Mouse (Mus musculus) T-helper 1 cell (primary cell): ENCODE measurements around the gene Spz1.
"Not testable (repeated sequence)": the region's sequence is repeated elsewhere in the genome, so short reads cannot be mapped to it uniquely, and the experiment has no call there.

Experiments used
- in situ Hi-C: fragments of 300-600 bp; cut with MboI, MseI; formaldehyde crosslinking; loops from one replicate; pipeline ENCODE4 v1.15.1; 2025; ENCODE audit warnings: high pct_unique_total_duplicates

Gene Spz1

DNA sequence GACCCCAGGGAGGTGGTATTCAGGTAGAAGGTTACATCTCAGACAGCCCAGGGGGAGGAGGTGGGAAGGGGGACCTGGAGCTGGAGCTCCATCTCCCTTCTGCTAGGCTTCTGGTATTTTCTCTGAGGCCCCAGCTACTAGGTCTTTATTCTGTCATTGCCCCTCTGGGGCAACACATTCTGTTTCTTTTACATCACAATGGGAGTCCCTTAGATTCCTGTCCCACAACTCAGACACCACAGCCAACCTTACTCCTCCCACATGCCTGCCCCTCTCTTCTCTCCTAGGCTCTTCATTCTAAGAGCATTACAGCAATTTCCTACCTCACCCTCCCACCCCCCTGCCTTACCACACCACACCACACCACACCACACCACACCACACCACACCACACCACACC lies at the start of gene Spz1:
Spz1 (minus strand) TSS at position 101 of the 400 bp plus-strand sequence.
- in situ Hi-C loops = loop anchor here (5.0 to 10.0 kb wide), 2 partner anchors 166 to 1139 kb away; no protein-coding TSS in a partner anchor

GRCm38 (mm10) chr13:92616459-92616858 lies 40.5 kb upstream of the Spz1 start:
- in situ Hi-C loops = loop anchor here (10.0 kb wide), 1 partner anchor 262 kb away; the partner anchor contains the start of genes Dhfr and Msh3

GRCm38 (mm10) chr13:92615201-92615600 lies 39.2 kb upstream of the Spz1 start:
- in situ Hi-C loops = loop anchor here (10.0 kb wide), 1 partner anchor 260 kb away; the partner anchor contains the start of genes Dhfr and Msh3

DNA sequence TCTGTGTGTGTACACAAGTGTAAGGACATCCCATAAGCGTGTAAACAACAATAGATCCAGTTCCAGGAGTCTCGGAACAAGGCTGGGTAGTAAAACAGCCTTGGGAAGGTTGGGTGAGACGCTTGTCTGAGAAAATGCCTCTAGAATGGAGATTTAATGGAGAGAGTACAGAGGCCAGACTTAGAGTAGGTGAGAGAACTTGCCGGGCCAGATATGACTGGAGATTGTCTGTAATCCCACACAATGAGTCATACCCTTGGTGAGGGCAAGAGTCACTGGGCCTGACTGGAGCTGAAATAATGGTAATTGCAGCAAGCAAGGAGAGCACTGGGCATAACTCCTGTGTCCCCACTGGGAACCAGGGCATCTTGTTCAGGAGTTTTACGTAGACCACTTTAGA lies 37.1 kb upstream of the Spz1 start:
- in situ Hi-C loops = loop anchor here (10.0 kb wide), 1 partner anchor 258 kb away; the partner anchor contains the start of genes Dhfr and Msh3

- in situ Hi-C loops = loop anchor here (10.0 kb wide), 1 partner anchor 257 kb away; the partner anchor contains the start of genes Dhfr and Msh3
Observed at GRCm38 (mm10) chr13:92611917-92612316, 35.9 kb upstream of the Spz1 start.

- in situ Hi-C loops = loop anchor here (10.0 kb wide), 1 partner anchor 257 kb away; the partner anchor contains the start of genes Dhfr and Msh3
Observed at GRCm38 (mm10) chr13:92611254-92611784, 35.3 kb upstream of the Spz1 start.

- in situ Hi-C loops = loop anchor here (10.0 kb wide), 1 partner anchor 256 kb away; the partner anchor contains the start of genes Dhfr and Msh3
Observed at GRCm38 (mm10) chr13:92610311-92611221, 34.6 kb upstream of the Spz1 start, which contains the start of gene Serinc5. Gene Serinc5, plus strand, starts transcription at chr13:92611091.

DNA sequence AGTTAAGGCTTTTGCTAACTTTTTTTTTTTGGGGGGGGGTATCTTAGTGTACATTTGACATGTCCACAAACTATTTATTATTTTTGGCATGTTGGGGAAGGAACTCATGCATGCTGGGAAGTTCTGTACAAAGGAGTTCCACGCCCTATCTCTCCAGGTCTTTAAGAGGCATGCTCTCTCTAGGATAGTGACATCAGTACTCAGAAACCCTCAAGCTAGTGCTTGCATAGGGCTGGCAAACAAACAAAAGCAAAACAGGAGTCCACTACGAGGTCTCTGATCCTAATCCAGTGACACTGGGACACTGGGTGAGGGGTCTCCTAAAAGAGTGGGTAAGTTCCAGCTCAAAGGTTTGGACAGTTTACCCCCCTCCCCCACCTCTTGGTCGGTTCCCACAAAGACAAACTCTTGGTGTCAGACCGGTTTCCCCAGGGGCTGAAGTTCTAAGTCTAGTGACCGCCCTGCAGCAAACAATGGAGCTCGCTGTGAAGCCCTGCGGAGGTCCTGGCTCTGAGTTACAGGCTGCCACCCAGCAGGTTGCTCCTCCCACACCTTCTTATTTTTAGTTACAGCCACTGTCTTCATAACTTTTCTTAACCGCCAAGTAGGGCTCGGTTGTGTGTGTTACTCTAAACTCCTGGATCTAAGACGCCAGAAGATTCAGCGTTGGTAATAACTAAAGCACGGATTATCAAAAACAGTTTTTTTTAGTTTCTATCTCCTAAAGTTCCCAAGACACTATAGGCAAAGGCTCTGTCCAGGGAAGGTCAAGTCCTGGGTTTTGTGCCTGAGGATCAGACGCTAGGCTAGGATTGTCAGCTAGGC lies 33.7 kb upstream of the Spz1 start:
- in situ Hi-C loops = loop anchor here (10.0 kb wide), 1 partner anchor 255 kb away; the partner anchor contains the start of genes Dhfr and Msh3

DNA sequence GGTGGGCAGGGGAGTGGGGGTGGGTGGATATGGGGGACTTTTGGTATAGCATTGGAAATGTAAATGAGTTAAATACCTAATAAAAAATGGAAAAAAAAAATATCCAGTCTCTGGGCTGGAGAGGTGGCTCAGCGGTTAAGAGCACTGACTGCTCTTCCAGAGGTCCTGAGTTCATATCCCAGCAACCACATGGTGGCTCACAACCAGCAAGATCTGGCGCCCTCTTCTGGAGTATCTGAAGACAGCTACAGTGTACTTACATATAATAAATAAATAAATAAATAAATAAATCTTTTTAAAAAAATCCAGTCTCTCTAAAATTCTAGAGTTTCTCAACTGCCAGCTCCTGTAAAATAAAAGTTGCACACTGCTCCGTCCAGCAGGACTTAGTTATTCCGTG lies 29.3 kb upstream of the Spz1 start:
- in situ Hi-C loops = not testable (repeated sequence)

DNA sequence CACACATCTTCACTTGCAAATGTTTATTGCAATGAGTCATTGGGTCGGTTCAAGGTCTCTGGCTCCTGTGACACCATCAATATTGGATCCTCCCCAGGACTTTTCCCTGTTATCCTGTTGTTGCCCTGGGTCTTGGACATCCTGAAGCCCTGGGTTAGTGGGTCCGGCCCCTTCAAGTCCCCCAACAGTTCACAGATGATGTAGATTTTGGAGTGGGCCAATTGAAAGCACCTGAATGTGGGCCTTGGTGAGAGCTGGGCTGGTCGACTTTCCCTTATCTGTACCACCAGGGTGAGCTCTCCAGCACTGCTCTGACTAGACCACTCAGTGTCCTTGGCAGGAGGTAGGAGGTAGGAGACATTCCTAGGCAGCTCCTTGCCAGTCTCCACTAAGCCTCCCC lies 19.5 kb upstream of the Spz1 start:
- in situ Hi-C loops = no loop called here

GRCm38 (mm10) chr13:92594907-92595306 lies 18.9 kb upstream of the Spz1 start:
- in situ Hi-C loops = no loop called here

DNA sequence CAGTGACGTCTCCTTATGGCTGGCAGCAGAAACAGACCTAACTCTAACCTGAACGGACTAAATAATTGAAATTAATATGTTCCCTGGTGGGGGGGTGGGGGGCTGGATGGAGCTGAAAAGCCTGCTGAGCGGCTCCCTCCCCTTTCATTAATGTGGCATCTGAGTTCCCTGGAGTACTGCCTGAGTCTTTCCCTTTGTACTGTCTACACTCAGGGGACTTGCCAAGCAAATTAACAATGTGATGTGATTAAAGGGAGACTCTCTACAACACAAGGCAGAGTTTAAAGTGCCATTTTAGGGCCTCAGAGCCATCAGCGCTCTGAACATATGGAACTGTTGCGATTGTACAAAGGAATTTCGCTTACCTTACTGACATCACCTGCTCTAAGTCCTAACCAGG lies 18.5 kb upstream of the Spz1 start:
- in situ Hi-C loops = no loop called here

- in situ Hi-C loops = no loop called here
Observed at GRCm38 (mm10) chr13:92593731-92594396, 17.9 kb upstream of the Spz1 start.

DNA sequence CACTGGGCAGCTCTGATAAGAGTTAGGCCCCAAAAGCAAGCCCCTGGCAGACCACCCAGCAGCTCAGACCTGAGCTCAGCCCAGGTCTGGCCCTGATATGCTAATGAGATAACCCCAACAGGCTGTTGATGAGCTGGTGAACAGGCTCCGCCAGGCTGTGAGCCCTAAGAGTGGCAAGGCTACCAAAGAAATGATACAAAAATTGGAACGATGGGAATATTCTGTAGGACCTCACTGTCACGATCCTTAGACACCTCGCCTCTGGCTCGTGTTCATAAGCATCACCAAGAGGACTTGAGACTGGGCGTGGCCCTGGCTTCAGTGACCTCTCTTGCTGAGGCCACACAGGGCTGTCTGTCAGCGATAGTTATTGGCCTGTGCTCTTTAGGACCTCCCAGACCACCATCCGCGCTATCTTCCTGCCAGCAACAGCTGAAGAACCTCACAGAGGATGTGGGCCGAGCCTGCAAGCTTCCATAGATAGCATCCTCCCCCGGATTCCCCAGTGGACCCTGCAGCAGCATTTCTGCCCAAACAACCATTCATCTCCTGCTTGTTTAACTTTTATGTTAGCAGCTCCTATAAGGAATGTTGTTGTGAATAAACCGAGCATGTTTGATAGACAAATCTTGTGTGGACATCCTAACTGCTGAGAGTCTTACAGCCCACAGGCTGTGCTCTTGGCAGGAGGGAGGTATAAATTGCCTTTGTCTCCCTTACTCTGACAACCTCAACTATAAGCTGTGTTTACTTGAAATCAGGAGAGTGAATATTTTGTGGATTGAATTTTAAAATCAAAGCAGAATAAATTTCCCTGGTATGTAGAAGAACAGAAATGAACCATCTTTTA lies 17.0 kb upstream of the Spz1 start:
- in situ Hi-C loops = no loop called here

DNA sequence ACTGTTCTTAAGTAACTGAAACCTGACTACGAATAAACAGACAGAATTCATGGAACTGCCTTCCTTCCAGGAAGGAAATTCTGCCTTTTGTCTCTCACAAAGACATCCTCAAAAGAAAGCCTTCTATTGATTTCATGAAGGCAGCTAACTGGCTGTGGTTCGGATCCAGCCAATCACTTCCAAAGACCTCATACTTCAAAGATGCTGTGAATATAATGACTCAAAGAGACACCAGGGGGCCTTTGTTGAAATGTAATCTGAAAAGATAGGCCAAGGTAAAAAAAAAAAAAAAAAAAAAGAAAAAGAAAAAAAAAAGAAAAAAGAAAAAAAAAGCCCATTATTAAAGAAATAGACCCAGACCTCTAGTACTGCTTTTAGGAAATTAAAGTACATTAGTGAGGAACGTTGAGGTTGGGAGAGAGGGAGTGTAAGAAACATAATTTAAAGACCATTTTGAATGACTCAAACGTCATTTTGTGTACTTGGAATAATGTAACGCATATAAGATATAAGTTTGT lies 16.4 kb upstream of the Spz1 start:
- in situ Hi-C loops = no loop called here

- in situ Hi-C loops = no loop called here
Observed at GRCm38 (mm10) chr13:92591225-92591624, 15.3 kb upstream of the Spz1 start.

- in situ Hi-C loops = no loop called here
Observed at GRCm38 (mm10) chr13:92589255-92589654, 13.3 kb upstream of the Spz1 start.

- in situ Hi-C loops = no loop called here
Observed at GRCm38 (mm10) chr13:92588704-92589103, 12.7 kb upstream of the Spz1 start.

DNA sequence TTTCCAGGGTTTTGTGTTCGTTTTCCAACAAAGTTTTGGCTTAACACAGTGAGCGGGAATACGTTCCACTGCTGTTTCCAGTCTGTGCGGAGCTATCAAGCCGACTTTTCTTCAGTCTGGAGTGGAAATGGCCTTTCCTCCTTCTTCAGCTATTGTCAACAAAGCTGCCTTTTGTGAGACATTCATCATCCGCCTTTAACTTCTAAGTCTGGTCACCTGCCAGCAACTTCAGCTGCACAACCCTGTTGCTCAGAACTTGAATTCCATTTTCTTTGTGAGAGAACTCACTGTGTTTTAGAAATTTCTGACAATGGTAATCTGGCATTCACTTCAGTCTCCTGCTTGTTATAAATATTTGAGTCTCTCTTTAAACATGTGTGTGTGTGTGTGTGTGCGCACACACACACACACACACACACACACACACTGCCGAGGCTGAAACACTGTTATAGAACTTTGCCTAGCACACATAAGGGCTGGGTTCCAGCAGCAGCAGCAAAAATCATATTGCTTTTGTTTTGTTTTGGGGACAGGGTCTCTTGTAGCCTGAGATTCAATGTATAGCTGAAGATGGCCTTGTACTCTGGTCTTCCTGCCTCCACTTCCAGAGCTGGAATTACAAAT lies 8.2 kb upstream of the Spz1 start:
- in situ Hi-C loops = no loop called here
